Mouse (Mus musculus): Measurements from ENCODE around the gene Dpm2. TPM values are rescaled to one million over a fixed set of nuclear protein-coding genes. Genes with fewer than 3 reads are reported as not detected.

The Dpm2 gene
- total RNA-seq, 2 experiments from 2014 or later = 36.4 to 41.9 TPM

GRCm38 (mm10) chr2:32608141-32608777 is 37.6 kb downstream of the Dpm2 start:
- peak; percentile 50 to 63 for DNase-seq (ENCODE audit: low spot score in 2 of 2)

- no peak for DNase-seq (ENCODE audit: low spot score in 2 of 2)
Measured at GRCm38 (mm10) chr2:32608778-32609435, 38.2 kb downstream of the Dpm2 start.

- DNase-seq (ENCODE audit: low spot score in 2 of 2) = peak in 1 of 2 experiments; percentile 56
Measured at GRCm38 (mm10) chr2:32610610-32611229, 40.1 kb downstream of the Dpm2 start.

- no peak for DNase-seq (ENCODE audit: low spot score in 2 of 2)
Measured at GRCm38 (mm10) chr2:32612274-32612673, 41.6 kb downstream of the Dpm2 start.

GRCm38 (mm10) chr2:32617109-32617508 is 46.5 kb downstream of the Dpm2 start:
- no peak for DNase-seq (ENCODE audit: low spot score in 2 of 2)

- no peak for DNase-seq (ENCODE audit: low spot score in 2 of 2)
Measured at GRCm38 (mm10) chr2:32617601-32618000, 46.9 kb downstream of the Dpm2 start.

- DNase-seq (ENCODE audit: low spot score in 2 of 2) = no peak
Measured at GRCm38 (mm10) chr2:32618051-32618450, 47.4 kb downstream of the Dpm2 start.

GRCm38 (mm10) chr2:32620682-32621516 is 50.2 kb downstream of the Dpm2 start:
- no peak for DNase-seq (ENCODE audit: low spot score in 2 of 2)

- DNase-seq (ENCODE audit: low spot score in 2 of 2) = no peak
Measured at GRCm38 (mm10) chr2:32621517-32621859, 50.8 kb downstream of the Dpm2 start, which contains the start of gene Ak1. TSS of gene Ak1 (plus strand) at chr2:32621758.

Other genes with a start within 250 kb of the Dpm2 start
- gene Ciz1, start 218.5 kb upstream of the Dpm2 start, total RNA-seq (2021) = 10 to 100 TPM; 53.4 to 60.4 TPM
- gene Dnm1, start 217.5 kb upstream of the Dpm2 start, total RNA-seq (2021) = 10 to 100 TPM; 36.5 to 38.7 TPM
- gene 1110008P14Rik, start 188.9 kb upstream of the Dpm2 start, total RNA-seq (2021) = 10 to 100 TPM; 56.4 to 58.6 TPM
- gene Lcn2, start 182.6 kb upstream of the Dpm2 start, total RNA-seq (2021) = 1 to 10 TPM; 3.0 to 4.4 TPM
- gene Ptges2, start 175.0 kb upstream of the Dpm2 start, total RNA-seq (2021) = 10 to 100 TPM; 35.1 to 41.4 TPM
- 1 to 10 TPM; 3.9 to 4.0 TPM for gene Naif1, start 120.4 kb upstream of the Dpm2 start, total RNA-seq (2021)
- 10 to 100 TPM; 14.0 to 25.1 TPM for gene Slc25a25, start 119.4 kb upstream of the Dpm2 start, total RNA-seq (2021)
- gene Fam102a, start 35.5 kb upstream of the Dpm2 start, total RNA-seq (2021) = 1 to 10 TPM; 7.5 to 8.2 TPM
- not detected for gene Pip5kl1, start 3.9 kb downstream of the Dpm2 start, total RNA-seq (2021)
- gene 9430097D07Rik, start 4.8 kb downstream of the Dpm2 start, total RNA-seq (2021) = not detected
- 10 to 100 TPM; 48.8 to 55.1 TPM for gene St6galnac4, start 16.2 kb downstream of the Dpm2 start, total RNA-seq (2021)
- gene St6galnac6, start 28.9 kb downstream of the Dpm2 start, total RNA-seq (2021) = 10 to 100 TPM; 57.4 to 63.6 TPM
- 100 to 1,000 TPM; 892 to 897 TPM for gene Ak1, start 50.9 kb downstream of the Dpm2 start, total RNA-seq (2021)
- gene Eng, start 75.7 kb downstream of the Dpm2 start, total RNA-seq (2021) = 10 to 100 TPM; 55.3 to 60.1 TPM
- 10 to 100 TPM; 18.7 to 22.4 TPM for gene Fpgs, start 133.3 kb downstream of the Dpm2 start, total RNA-seq (2021)
- 10 to 100 TPM; 49.3 to 55.2 TPM for gene Cdk9, start 142.2 kb downstream of the Dpm2 start, total RNA-seq (2021)
- gene Sh2d3c, start 150.2 kb downstream of the Dpm2 start, total RNA-seq (2021) = 10 to 100 TPM; 18.4 TPM
- gene 6330409D20Rik, start 170.2 kb downstream of the Dpm2 start, total RNA-seq (2021) = not detected
- gene Tor2a, start 186.4 kb downstream of the Dpm2 start, total RNA-seq (2021) = 10 to 100 TPM; 17.8 to 22.4 TPM
- gene Ttc16, start 204.8 kb downstream of the Dpm2 start, total RNA-seq (2021) = not detected
- 1 to 10 TPM; 2.0 to 3.2 TPM for gene Ptrh1, start 204.9 kb downstream of the Dpm2 start, total RNA-seq (2021)
- gene Cfap157, start 213.6 kb downstream of the Dpm2 start, total RNA-seq (2021) = not detected